Comparison of ENCODE assay signal across 23 mouse cellular contexts in the genomic region with DNA sequence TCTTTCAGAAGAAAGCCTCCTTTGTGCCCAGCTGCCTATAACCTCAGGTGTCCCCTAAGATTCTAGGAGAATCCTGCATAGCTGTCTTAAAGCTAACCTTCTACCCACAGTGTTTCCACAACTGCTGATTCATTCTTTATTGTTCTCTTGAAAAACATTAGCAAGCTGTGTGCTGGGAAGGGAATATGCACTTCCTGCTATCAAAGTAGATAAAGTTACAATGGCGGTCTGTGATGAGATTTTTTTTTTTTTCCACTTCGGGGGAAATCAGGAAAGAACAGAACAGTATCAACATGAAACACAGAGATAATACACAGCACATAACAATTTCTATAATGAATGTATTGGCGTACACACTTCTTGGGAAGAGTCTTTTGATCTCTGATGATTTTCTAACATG. TPM values are rescaled to one million over a fixed set of nuclear protein-coding genes. Genes with fewer than 3 reads are reported as not detected.
DNase-seq lines count a peak whose midpoint lies in the region; ATAC-seq and TF ChIP-seq lines count a peak whose summit lies in the region.
"Had no signal": no experiment of that assay in that cellular context is flagged by ENCODE, and none has a peak within 500 bp of the region (broad histone marks: within the 10 kb centered on the region; RNA-seq: fewer than 3 reads in every experiment).

No protein-coding gene starts in this region.

- H3K4me1 ChIP-seq in heart, embryonic 12.5 days (replicated peaks), result peaks cover 8% of the 10 kb centered on the region
- peaks cover 12% of the 10 kb centered on the region for H3K4me1 ChIP-seq in heart, embryonic 16.5 days (ENCODE audit: control insufficient read depth, insufficient read depth, low read length)
- H3K4me1 ChIP-seq in MEL (ENCODE audit: control insufficient read depth in 1 of 2, insufficient read depth in 2 of 2, low read length in 2 of 2), result peaks cover 11 to 25% of the 10 kb centered on the region in 2 experiments
- 0 out of 2 replicates have a peak, but pooled peaks cover 3% of the 10 kb centered on the region for H3K4me1 ChIP-seq in stomach, embryonic 15.5 days

- TF ChIP-seq CTCF in MEL (IDR thresholded peaks at IDR 0.05 in 2 of 3, conservative IDR thresholded peaks at IDR 0.05 in 1 of 3; ENCODE audit: control insufficient read depth in 1 of 3, insufficient read depth in 1 of 3, low read depth in 2 of 3, low read length in 3 of 3, poor library complexity in 1 of 3, severe bottlenecking in 1 of 3), result no peak

- H3K4me3 ChIP-seq in heart, embryonic 12.5 days, result no peak overlapping the region
- no peak overlapping the region for H3K4me3 ChIP-seq in heart, embryonic 16.5 days (ENCODE audit: low read length)
- peak overlapping the region; percentile 0 to 30; a peak in 2 of 4 replicates for H3K4me3 ChIP-seq in MEL (ENCODE audit: control insufficient read depth in 1 of 2, insufficient read depth in 1 of 2, low read depth in 2 of 2, low read length in 2 of 2)
- no peak overlapping the region for H3K4me3 ChIP-seq in stomach, embryonic 15.5 days (replicated peaks)
- H3K4me3 ChIP-seq: embryonic facial prominence, embryonic 12.5 days; forebrain, embryonic 15.5 days; heart, embryonic 10.5 days; hindbrain, embryonic 13.5 days; kidney, embryonic 15.5 days had no signal

- no peak overlapping the region for H3K4me2 ChIP-seq in heart, embryonic 12.5 days
- no peak overlapping the region for H3K4me2 ChIP-seq in heart, embryonic 16.5 days (ENCODE audit: low read depth, low read length)
- H3K4me2 ChIP-seq in stomach, embryonic 15.5 days, result no peak overlapping the region
- H3K4me2 ChIP-seq: embryonic facial prominence, embryonic 12.5 days; forebrain, embryonic 15.5 days; hindbrain, embryonic 13.5 days; kidney, embryonic 15.5 days had no signal

- H3K79me2 ChIP-seq in MEL (ENCODE audit: control insufficient read depth, insufficient read depth, low read length, poor library complexity), result peaks cover 2% of the 10 kb centered on the region; the same call in 1 of the 2 replicates

- no peak for TF ChIP-seq POLR2A in MEL (IDR thresholded peaks at IDR 0.05; ENCODE audit: control insufficient read depth in 1 of 2, insufficient read depth in 1 of 2, low read depth in 1 of 2, low read length in 2 of 2, poor library complexity in 1 of 2)

- ATAC-seq in heart, embryonic 12.5 days (ENCODE audit: insufficient number of reproducible peaks, low FRiP score), result no peak
- ATAC-seq in heart, embryonic 16.5 days (replicated peaks; ENCODE audit: extremely low read depth, insufficient read depth, low FRiP score), result no peak
- ATAC-seq in stomach, embryonic 15.5 days (ENCODE audit: insufficient read depth, low FRiP score, low read depth), result no peak
- ATAC-seq: forebrain, embryonic 15.5 days; hindbrain, postnatal 0 days had no signal

- TF ChIP-seq RAD21 in MEL (IDR thresholded peaks at IDR 0.05; ENCODE audit: low read depth, low read length), result no peak

- DNase-seq in heart, postnatal 4 days, result no peak
- no peak for DNase-seq in heart, adult 9 months (ENCODE audit: low spot score in 2 of 2)
- peak; percentile 64 for DNase-seq in MEL (ENCODE audit: low read depth, low spot score)
- no peak for DNase-seq in cerebellum, adult 8-10 months
- no peak for DNase-seq in adrenal gland, adult 2 months
- DNase-seq: adrenal gland, postnatal 10 days; cerebellum, adult 18-20 months; cerebellum, postnatal 25 days; gastrocnemius, postnatal 36 days; kidney, adult 2 months had no signal

- H3K9me3 ChIP-seq in heart, embryonic 12.5 days (replicated peaks), result no peaks in the 10 kb centered on the region
- no peaks in the 10 kb centered on the region for H3K9me3 ChIP-seq in heart, embryonic 16.5 days (replicated peaks; ENCODE audit: control insufficient read depth, low read length)
- H3K9me3 ChIP-seq in MEL (replicated peaks; ENCODE audit: insufficient read depth, low read length), result no peaks in the 10 kb centered on the region
- no peaks in the 10 kb centered on the region for H3K9me3 ChIP-seq in stomach, embryonic 15.5 days
- H3K9me3 ChIP-seq: embryonic facial prominence, embryonic 12.5 days; forebrain, embryonic 15.5 days; heart, embryonic 10.5 days; hindbrain, embryonic 13.5 days; kidney, embryonic 15.5 days had no signal

- no peak overlapping the region for H3K9ac ChIP-seq in heart, embryonic 12.5 days
- no peak overlapping the region for H3K9ac ChIP-seq in heart, embryonic 16.5 days (ENCODE audit: low read length)
- H3K9ac ChIP-seq in MEL (ENCODE audit: control insufficient read depth, low read depth, low read length, poor library complexity, severe bottlenecking), result peak overlapping the region; percentile 49
- no peak overlapping the region for H3K9ac ChIP-seq in stomach, embryonic 15.5 days
- H3K9ac ChIP-seq: embryonic facial prominence, embryonic 12.5 days; forebrain, embryonic 15.5 days; hindbrain, embryonic 13.5 days; kidney, embryonic 15.5 days had no signal

- no peaks in the 10 kb centered on the region for H3K27me3 ChIP-seq in heart, embryonic 12.5 days (replicated peaks)
- no peaks in the 10 kb centered on the region for H3K27me3 ChIP-seq in heart, embryonic 16.5 days (ENCODE audit: control insufficient read depth, insufficient read depth, low read length)
- H3K27me3 ChIP-seq in MEL (ENCODE audit: control insufficient read depth in 1 of 2, insufficient read depth in 2 of 2, low read length in 2 of 2), result no peaks in the 10 kb centered on the region; a peak in 2 of 4 replicates
- H3K27me3 ChIP-seq in stomach, embryonic 15.5 days (replicated peaks), result no peaks in the 10 kb centered on the region
- H3K27me3 ChIP-seq: CH12.LX; embryonic facial prominence, embryonic 12.5 days; forebrain, embryonic 15.5 days; kidney, embryonic 15.5 days had no signal

- peak; percentile 37 to 58; a peak in 3 of 4 replicates for TF ChIP-seq EP300 in MEL (IDR thresholded peaks at IDR 0.05; ENCODE audit: low read depth in 1 of 2, low read length in 2 of 2)

- no peaks in the 10 kb centered on the region for H3K36me3 ChIP-seq in heart, embryonic 12.5 days
- no peaks in the 10 kb centered on the region for H3K36me3 ChIP-seq in heart, embryonic 16.5 days (ENCODE audit: control insufficient read depth, insufficient read depth)
- peaks cover 0 to 19% of the 10 kb centered on the region in 2 experiments; a peak in 2 of 4 replicates for H3K36me3 ChIP-seq in MEL (ENCODE audit: control insufficient read depth in 1 of 2, insufficient read depth in 2 of 2, low read length in 2 of 2)
- no peaks in the 10 kb centered on the region for H3K36me3 ChIP-seq in stomach, embryonic 15.5 days
- H3K36me3 ChIP-seq: embryonic facial prominence, embryonic 12.5 days; forebrain, embryonic 15.5 days; heart, embryonic 10.5 days; hindbrain, embryonic 13.5 days; kidney, embryonic 15.5 days had no signal

- H3K27ac ChIP-seq in heart, embryonic 12.5 days (ENCODE audit: poor library complexity, severe bottlenecking), result 0 out of 2 replicates have a peak overlapping the region, but pooled peaks have one; percentile 6
- H3K27ac ChIP-seq in heart, embryonic 16.5 days (ENCODE audit: low read length), result peak overlapping the region; percentile 51; the same call in 1 of the 2 replicates
- H3K27ac ChIP-seq in MEL (ENCODE audit: control insufficient read depth, low read depth, low read length), result peak overlapping the region; percentile 70
- H3K27ac ChIP-seq in stomach, embryonic 15.5 days, result peak overlapping the region; percentile 21; the same call in 1 of the 2 replicates
- H3K27ac ChIP-seq: embryonic facial prominence, embryonic 12.5 days; forebrain, embryonic 15.5 days; heart, embryonic 10.5 days; hindbrain, embryonic 13.5 days; hindbrain, postnatal 0 days; kidney, embryonic 15.5 days had no signal

- WGBS in heart, embryonic 12.5 days, result 41% methylated on average over 3 of the region's 3 CpGs
- WGBS in heart, embryonic 16.5 days, result 42% methylated on average over 3 of the region's 3 CpGs
- WGBS in stomach, embryonic 15.5 days, result 44% methylated on average over 3 of the region's 3 CpGs

TF ChIP-seq in MEL, 35 proteins besides CTCF, POLR2A, EP300 and RAD21 (continues in another document):
- TF ChIP-seq TAL1 (IDR thresholded peaks at IDR 0.05; ENCODE audit: low read length) (no peak), MAZ (IDR thresholded peaks at IDR 0.05; ENCODE audit: low read depth, low read length) (no peak), CHD1 (IDR thresholded peaks at IDR 0.05; ENCODE audit: low read depth, low read length) (no peak), ZNF384 (IDR thresholded peaks at IDR 0.05; ENCODE audit: low read depth, low read length) (peak; percentile 94)

RNA-seq across cellular contexts. Expression of a gene that starts 3.6 kb away (rescaled TPM):
- 30.5 and 31.2 TPM in 2 replicates for polyA plus RNA-seq in heart, embryonic 12.5 days (2016; fragmentation: Nextera tagmentation; extraction: Ambion mirVana)
- total RNA-seq in heart, postnatal 4 days (2021), result 10 to 100 TPM; 16.6 to 17.4 TPM
- polyA plus RNA-seq in heart, embryonic 16.5 days (2015; fragmentation: Nextera tagmentation; extraction: Ambion mirVana), result 19.2 and 19.6 TPM in 2 replicates
- total RNA-seq in MEL (2012; rRNA removed), result 4.0 and 4.4 TPM in 2 replicates
- 1 to 10 TPM in 1 of 2 experiments, not detected in 1; 8.9 TPM for polyA plus RNA-seq in MEL (2012; ENCODE audit: insufficient read depth in 1 of 2, insufficient read length in 2 of 2, low read depth in 1 of 2, low replicate concordance in 2 of 2, missing spikeins in 1 of 2)
- 22.8 and 26.1 TPM in 2 replicates for polyA plus RNA-seq in stomach, embryonic 15.5 days (2015; fragmentation: Nextera tagmentation; extraction: Ambion mirVana)
- total RNA-seq in adrenal gland, adult 2 months (2021), result 10 to 100 TPM; 28.4 to 31.2 TPM
- 22.4 and 29.7 TPM in 2 replicates for polyA plus RNA-seq in adrenal gland, adult 2 months (2012; rRNA removed)

RNA-seq across cellular contexts. Expression of a gene that starts 37.3 kb away (rescaled TPM):
- polyA plus RNA-seq in heart, embryonic 12.5 days (2016; fragmentation: Nextera tagmentation; extraction: Ambion mirVana), result not detected in 2 replicates
- total RNA-seq in heart, postnatal 4 days (2021), result not detected
- polyA plus RNA-seq in heart, embryonic 16.5 days (2015; fragmentation: Nextera tagmentation; extraction: Ambion mirVana), result 0.09 and 0.53 TPM in 2 replicates
- not detected in 2 replicates for total RNA-seq in MEL (2012; rRNA removed)
- polyA plus RNA-seq in MEL (2012; ENCODE audit: insufficient read depth in 1 of 2, insufficient read length in 2 of 2, low read depth in 1 of 2, low replicate concordance in 2 of 2, missing spikeins in 1 of 2), result under 1 TPM in 1 of 2 experiments, not detected in 1; 0.19 TPM
- polyA plus RNA-seq in stomach, embryonic 15.5 days (2015; fragmentation: Nextera tagmentation; extraction: Ambion mirVana), result not detected in 2 replicates
- not detected for total RNA-seq in adrenal gland, adult 2 months (2021)
- polyA plus RNA-seq in adrenal gland, adult 2 months (2012; rRNA removed), result not detected in 2 replicates
- total RNA-seq: adrenal gland, postnatal 10 days; gastrocnemius, adult 8-10 months; gastrocnemius, postnatal 36 days; hematopoietic stem cell, adult 5-6 weeks; hindbrain, postnatal 0 days had no signal
- polyA plus RNA-seq: embryonic facial prominence, embryonic 12.5 days; forebrain, embryonic 11.5 days; heart, embryonic 10.5 days; hindbrain, embryonic 13.5 days; hindbrain, postnatal 0 days; kidney, adult 2 months had no signal

RNA-seq across cellular contexts. Expression of a gene that starts 38.9 kb away (rescaled TPM):
- 89.7 and 92.2 TPM in 2 replicates for polyA plus RNA-seq in heart, embryonic 12.5 days (2016; fragmentation: Nextera tagmentation; extraction: Ambion mirVana)
- total RNA-seq in heart, postnatal 4 days (2021), result 10 to 100 TPM; 52.2 to 52.7 TPM
- polyA plus RNA-seq in heart, embryonic 16.5 days (2015; fragmentation: Nextera tagmentation; extraction: Ambion mirVana), result 93.4 and 94.0 TPM in 2 replicates
- total RNA-seq in MEL (2012; rRNA removed), result 47.1 and 50.6 TPM in 2 replicates
- polyA plus RNA-seq in MEL (2012; ENCODE audit: insufficient read depth in 1 of 2, insufficient read length in 2 of 2, low read depth in 1 of 2, low replicate concordance in 2 of 2, missing spikeins in 1 of 2), result 100 to 1,000 TPM in 1 of 2 experiments, 10 to 100 TPM in 1; 51.4 to 293 TPM
- polyA plus RNA-seq in stomach, embryonic 15.5 days (2015; fragmentation: Nextera tagmentation; extraction: Ambion mirVana), result 89.2 and 92.3 TPM in 2 replicates
- 10 to 100 TPM; 45.0 to 46.3 TPM for total RNA-seq in adrenal gland, adult 2 months (2021)
- polyA plus RNA-seq in adrenal gland, adult 2 months (2012; rRNA removed), result 32.6 and 44.9 TPM in 2 replicates

Comparison
In these comparisons a context has a peak if more than half of its experiments do, and no peak if none do; other contexts are left out.
1. H3K27ac ChIP-seq: peak in every context shown above with its lines; median percentile 70 in MEL; 51 in heart, embryonic 16.5 days; 21 in stomach, embryonic 15.5 days; 6 in heart, embryonic 12.5 days.
2. H3K4me3 ChIP-seq: peak in MEL (2 of 2); none in heart, embryonic 12.5 days (single experiment), heart, embryonic 16.5 days (single experiment) and stomach, embryonic 15.5 days (single experiment).